Mouse (Mus musculus) effector memory CD4-positive, alpha-beta T cell, adult 5 months (primary cell): ENCODE results near the gene Ptgis. TPM values are rescaled to one million over a fixed set of nuclear protein-coding genes. Genes with fewer than 3 reads are reported as not detected.

Experiments
- polyA plus RNA-seq: library from polyadenylated mRNA; unstranded; fragments of 100-300 nt; shearing (Covaris generic); gene quantifications from one replicate; pipeline ENCODE4 v1.2.1, GENCODE M21; 2017

Gene Ptgis
- polyA plus RNA-seq = not detected

GRCm38 (mm10) chr2:167240008-167240964, at the start of gene Ptgis:
Gene Ptgis, minus strand, starts transcription at chr2:167240604.

GRCm38 (mm10) chr2:167190076-167190399, 50.4 kb downstream of the Ptgis start, which contains the start of gene Kcnb1:
Gene Kcnb1, minus strand, starts transcription at chr2:167190155.

Other genes with a start within 250 kb of the Ptgis start
- 100 TPM for gene Stau1, start 244.3 kb downstream of the Ptgis start, polyA plus RNA-seq
- gene Ddx27, start 225.4 kb downstream of the Ptgis start, polyA plus RNA-seq = 70.2 TPM
- gene Znfx1, start 177.6 kb downstream of the Ptgis start, polyA plus RNA-seq = 51.2 TPM
- 0.44 TPM for gene Kcnb1, start 50.4 kb downstream of the Ptgis start, polyA plus RNA-seq
- 32.8 TPM for gene B4galt5, start 108.6 kb upstream of the Ptgis start, polyA plus RNA-seq
- gene Slc9a8, start 181.1 kb upstream of the Ptgis start, polyA plus RNA-seq = 49.6 TPM